Mouse (Mus musculus) ES-Bruce4 (cell line): ENCODE data around the gene Mex3d.

Experiments used
- CTCF ChIP-seq: IDR thresholded peaks from one replicate; pipeline ENCODE4 v1.8.1; 2011; ENCODE audit warnings: low read depth, low read length
- EP300 ChIP-seq: IDR thresholded peaks from 2 replicates; pipeline ENCODE4 v1.6.1; 2011; ENCODE audit warnings: low read depth, low read length; ENCODE audit not compliant: insufficient read depth
- POLR2A ChIP-seq: IDR thresholded peaks from one replicate; pipeline ENCODE4 v1.8.1; 2011; ENCODE audit warnings: low read length; ENCODE audit not compliant: insufficient read depth

- TF ChIP-seq CTCF (no peak), POLR2A (no peak), EP300 (no peak)
Measured at GRCm38 (mm10) chr10:80390697-80391096, 3.2 kb upstream of the Mex3d start.
